Mouse (Mus musculus) heart, embryonic 13.5 days (tissue): ENCODE data around the gene Ddx25. TPM values are rescaled to one million over a fixed set of nuclear protein-coding genes. Genes with fewer than 3 reads are reported as not detected.

Source experiments
- ATAC-seq: fragments of 200-750 bp; cut with Nextera tagmentation; 2 replicates; pipeline ENCODE4 v1.8.0; 2017; ENCODE audit warnings: moderate TSS enrichment; ENCODE audit not compliant: insufficient number of reproducible peaks, low FRiP score, low TSS enrichment; ENCODE audit errors: extremely low read depth
- H3K27ac ChIP-seq: fragments of 300-500 bp; sonication (generic); replicated peaks from 2 replicates; pipeline ENCODE4 v1.5.1; 2015; ENCODE audit warnings: moderate library complexity, mild to moderate bottlenecking, inconsistent platforms
- H3K27me3 ChIP-seq: fragments of 300-500 bp; sonication (generic); replicated peaks from 2 replicates; pipeline ENCODE4 v1.6.1; 2015; ENCODE audit warnings: mild to moderate bottlenecking, inconsistent platforms
- H3K36me3 ChIP-seq: fragments of 300-500 bp; sonication (generic); 2 replicates; pipeline ENCODE4 v1.6.1; 2015; ENCODE audit warnings: mild to moderate bottlenecking, inconsistent platforms
- H3K4me1 ChIP-seq: fragments of 300-500 bp; sonication (generic); 2 replicates; pipeline ENCODE4 v1.6.1; 2015; ENCODE audit warnings: inconsistent platforms
- H3K4me2 ChIP-seq: fragments of 300-500 bp; sonication (generic); 2 replicates; pipeline ENCODE4 v1.6.1; 2015; ENCODE audit warnings: inconsistent platforms, mild to moderate bottlenecking, moderate library complexity
- H3K4me3 ChIP-seq: fragments of 300-500 bp; sonication (generic); 2 replicates; pipeline ENCODE4 v1.5.1; 2015; ENCODE audit warnings: moderate library complexity, mild to moderate bottlenecking, inconsistent platforms
- H3K9ac ChIP-seq: fragments of 300-500 bp; sonication (generic); 2 replicates; pipeline ENCODE4 v1.6.1; 2015; ENCODE audit warnings: inconsistent platforms, mild to moderate bottlenecking, moderate library complexity
- H3K9me3 ChIP-seq: fragments of 300-500 bp; sonication (generic); 2 replicates; pipeline ENCODE4 v1.6.1; 2016; ENCODE audit warnings: inconsistent platforms
- WGBS: fragments of 180-500 bp; shearing (Covaris S2); methylation state at CpG from one replicate; pipeline ENCODE4 v1.1.7; 2015; ENCODE audit warnings: mixed read lengths; 5-methylcytosine and 5-hydroxymethylcytosine counted together
- polyA plus RNA-seq: library from polyadenylated mRNA; unstranded; fragments of >200 nt; fragmentation: Nextera tagmentation; extraction: Ambion mirVana; gene quantifications from 2 replicates; pipeline ENCODE4 v1.2.1, GENCODE M21; 2015

Ddx25 gene
- polyA plus RNA-seq, 1 experiment from 2014 or later, result 1.5 TPM

DNA sequence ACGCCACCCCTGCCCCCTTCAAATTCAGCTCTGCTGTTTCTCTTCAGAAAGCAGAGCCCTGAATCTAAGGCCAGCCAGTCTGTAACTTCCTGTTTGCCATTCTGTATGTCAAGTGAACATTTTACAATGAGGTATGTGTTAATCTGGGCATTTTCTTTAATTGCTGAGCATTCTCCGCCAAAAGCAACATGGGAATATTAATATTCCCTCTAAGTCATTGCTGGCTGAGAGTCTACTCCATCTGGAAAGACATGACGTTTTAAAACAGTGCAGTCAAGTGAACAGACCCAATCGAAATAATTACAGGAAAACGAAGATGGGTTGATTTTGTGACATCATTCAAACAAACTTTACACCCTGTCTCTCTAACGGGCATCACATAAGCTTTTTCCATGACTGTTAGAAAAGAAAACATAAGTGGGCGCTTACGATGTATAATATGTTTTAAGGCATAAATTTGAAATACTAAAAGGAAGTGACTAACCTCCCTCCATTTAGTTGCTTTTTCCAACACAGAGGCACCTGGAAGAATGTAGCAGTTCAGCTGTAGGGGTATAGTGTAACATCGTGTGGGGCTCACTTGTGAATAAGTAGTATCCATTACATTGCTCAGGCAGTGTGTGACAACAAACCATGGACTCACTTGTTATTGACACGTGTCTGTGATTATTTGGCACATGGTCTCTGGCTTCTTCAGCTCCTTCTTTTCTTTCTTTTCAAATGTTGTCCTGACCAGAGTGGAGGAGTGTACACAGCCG, 67.0 kb downstream of the Ddx25 start:
- 78% methylated on average over 11 of the region's 11 CpGs for whole genome bisulfite sequencing
- H3K27me3 ChIP-seq, result no peaks in the 10 kb centered on the region
- H3K4me3 ChIP-seq, result no peak overlapping the region

GRCm38 (mm10) chr9:35488496-35488895, 69.8 kb downstream of the Ddx25 start:
- peaks cover 76% of the 10 kb centered on the region for H3K36me3 ChIP-seq
- H3K27ac ChIP-seq, result no peak overlapping the region
- no peaks in the 10 kb centered on the region for H3K9me3 ChIP-seq
- WGBS, result 76% methylated on average over 4 of the region's 4 CpGs
- no peak overlapping the region for H3K4me2 ChIP-seq
- H3K4me1 ChIP-seq, result no peaks in the 10 kb centered on the region
- H3K9ac ChIP-seq, result no peak overlapping the region
- H3K27me3 ChIP-seq, result no peaks in the 10 kb centered on the region
- no peak overlapping the region for H3K4me3 ChIP-seq
- no peak for ATAC-seq

More for the DNA sequence above, 67.0 kb downstream of the Ddx25 start:
- no peaks in the 10 kb centered on the region for H3K9me3 ChIP-seq
- no peak overlapping the region for H3K27ac ChIP-seq
- H3K4me1 ChIP-seq, result no peaks in the 10 kb centered on the region
- ATAC-seq, result no peak
- H3K9ac ChIP-seq, result no peak overlapping the region
- no peak overlapping the region for H3K4me2 ChIP-seq
- peaks cover 67% of the 10 kb centered on the region for H3K36me3 ChIP-seq

Other genes starting within 250 kb of the Ddx25 start
- gene Cdon, start 137.4 kb downstream of the Ddx25 start, polyA plus RNA-seq, result 5.0 and 5.4 TPM in 2 replicates
- not detected in 2 replicates for gene Gm1113, start 40.3 kb downstream of the Ddx25 start, polyA plus RNA-seq
- gene Pus3, start 67 bp upstream of the Ddx25 start, polyA plus RNA-seq, result 12.0 and 13.6 TPM in 2 replicates
- 0.20 and 0.39 TPM in 2 replicates for gene Pate2, start 11.8 kb upstream of the Ddx25 start, polyA plus RNA-seq
- gene Hyls1, start 11.9 kb upstream of the Ddx25 start, polyA plus RNA-seq, result 11.5 and 13.2 TPM in 2 replicates
- not detected in 2 replicates for gene Pate4, start 53.4 kb upstream of the Ddx25 start, polyA plus RNA-seq
- not detected in 2 replicates for gene Pate3, start 89.7 kb upstream of the Ddx25 start, polyA plus RNA-seq
- gene Pate1, start 128.9 kb upstream of the Ddx25 start, polyA plus RNA-seq, result not detected in 2 replicates
- not detected in 2 replicates for gene Gm17677, start 182.5 kb upstream of the Ddx25 start, polyA plus RNA-seq
- not detected in 2 replicates for gene Gm17727, start 219.6 kb upstream of the Ddx25 start, polyA plus RNA-seq
- not detected in 2 replicates for gene Gm27235, start 231.6 kb upstream of the Ddx25 start, polyA plus RNA-seq
- gene D730048I06Rik, start 231.6 kb upstream of the Ddx25 start, polyA plus RNA-seq, result not detected in 2 replicates